Mouse (Mus musculus) forebrain, embryonic 12.5 days (tissue): ENCODE measurements around the gene Olfr417. TPM values are rescaled to one million over a fixed set of nuclear protein-coding genes. Genes with fewer than 3 reads are reported as not detected.
"Not testable (repeated sequence)": the region's sequence is repeated elsewhere in the genome, so short reads cannot be mapped to it uniquely, and the experiment has no call there.

Source experiments
- ATAC-seq: fragments of 200-750 bp; cut with Nextera tagmentation; 2 replicates; pipeline ENCODE4 v1.8.0; 2017; ENCODE audit warnings: moderate TSS enrichment; ENCODE audit not compliant: low FRiP score
- H3K27ac ChIP-seq: fragments of 300-500 bp; sonication (generic); 2 replicates; pipeline ENCODE4 v1.5.1; 2016; ENCODE audit warnings: mild to moderate bottlenecking
- H3K27me3 ChIP-seq: fragments of 300-500 bp; sonication (generic); 2 replicates; pipeline ENCODE4 v1.6.1; 2016; ENCODE audit warnings: mild to moderate bottlenecking
- H3K36me3 ChIP-seq: fragments of 300-500 bp; sonication (generic); replicated peaks from 2 replicates; pipeline ENCODE4 v1.6.1; 2016; ENCODE audit warnings: mild to moderate bottlenecking
- H3K4me1 ChIP-seq: fragments of 300-500 bp; sonication (generic); 2 replicates; pipeline ENCODE4 v1.6.1; 2016
- H3K4me2 ChIP-seq: fragments of 300-500 bp; sonication (generic); 2 replicates; pipeline ENCODE4 v1.6.1; 2016; ENCODE audit warnings: mild to moderate bottlenecking, moderate library complexity
- H3K4me3 ChIP-seq: fragments of 300-500 bp; sonication (generic); replicated peaks from 2 replicates; pipeline ENCODE4 v1.5.1; 2016; ENCODE audit warnings: mild to moderate bottlenecking
- H3K9ac ChIP-seq: fragments of 300-500 bp; sonication (generic); 2 replicates; pipeline ENCODE4 v1.6.1; 2016; ENCODE audit warnings: mild to moderate bottlenecking
- H3K9me3 ChIP-seq: fragments of 300-500 bp; sonication (generic); 2 replicates; pipeline ENCODE4 v1.6.1; 2016
- WGBS: fragments of 180-500 bp; shearing (Covaris S2); methylation state at CpG from one replicate; pipeline ENCODE4 v1.1.7; 2016; 5-methylcytosine and 5-hydroxymethylcytosine counted together
- polyA plus RNA-seq: library from polyadenylated mRNA; unstranded; fragments of >200 nt; fragmentation: Nextera tagmentation; extraction: Ambion mirVana; gene quantifications from 2 replicates; pipeline ENCODE4 v1.2.1, GENCODE M21; 2016

Gene Olfr417
- not detected in 2 replicates for polyA plus RNA-seq

DNA sequence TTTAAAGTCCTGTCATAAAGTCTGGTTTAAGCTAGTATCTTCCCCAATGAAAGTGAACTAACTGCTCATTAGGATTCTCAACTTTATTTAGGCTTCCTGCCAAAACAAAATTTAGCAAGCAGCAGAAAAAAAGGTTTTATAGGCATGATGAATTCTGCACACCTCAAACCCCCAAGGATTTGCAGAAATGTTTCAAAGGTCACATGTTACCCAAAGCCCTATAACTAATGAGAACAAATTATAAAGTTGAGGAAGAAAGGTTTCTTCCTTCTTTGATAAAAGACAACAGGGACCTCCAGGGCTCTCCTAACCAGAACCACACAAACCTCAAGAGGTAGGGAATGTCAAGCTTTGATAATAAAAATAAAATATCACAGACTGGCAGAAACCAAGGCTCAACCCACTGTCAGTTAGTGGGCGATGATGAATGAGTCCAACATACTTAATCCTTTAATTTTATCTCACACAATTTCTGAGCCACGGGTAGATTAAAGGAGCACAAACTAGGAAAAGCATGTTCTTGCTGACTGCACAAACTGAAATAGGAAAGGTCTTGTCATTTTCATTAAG is at the start of gene Olfr417:
Gene Olfr417 (plus strand): TSS at position 241 of the 570 bp plus-strand sequence.
- no peak for ATAC-seq
- no peaks in the 10 kb centered on the region for H3K4me1 ChIP-seq
- H3K27me3 ChIP-seq, result no peaks in the 10 kb centered on the region
- no peak within 1 kb of the TSS for H3K4me3 ChIP-seq
- H3K9me3 ChIP-seq, result no peaks in the 10 kb centered on the region
- no peak within 1 kb of the TSS for H3K27ac ChIP-seq
- WGBS, result 70% methylated on average over 2 of the region's 2 CpGs
- no peak within 1 kb of the TSS for H3K4me2 ChIP-seq
- H3K36me3 ChIP-seq, result no peaks in the 10 kb centered on the region
- H3K9ac ChIP-seq, result no peak within 1 kb of the TSS

DNA sequence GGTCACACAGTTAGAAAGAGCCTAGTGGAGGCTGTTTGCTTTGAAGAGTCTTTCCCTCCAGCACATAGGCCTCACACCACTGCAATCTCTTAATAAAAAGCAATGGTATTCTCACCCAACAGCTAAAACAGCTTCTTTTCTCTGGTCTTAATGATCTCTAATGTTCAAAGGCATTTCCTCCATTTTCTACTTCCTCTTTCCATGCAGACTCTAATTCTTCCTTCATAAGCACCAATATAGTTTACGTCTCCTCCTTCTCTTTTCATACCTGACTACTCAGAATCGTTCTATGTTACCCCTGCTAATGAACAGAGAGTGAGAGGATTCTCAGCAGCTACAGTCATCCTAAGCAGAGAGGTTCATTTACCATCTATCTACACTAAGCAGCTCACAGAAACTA is 47.6 kb upstream of the Olfr417 start:
- no peak overlapping the region for H3K4me2 ChIP-seq
- H3K4me3 ChIP-seq, result no peak overlapping the region
- H3K9ac ChIP-seq, result no peak overlapping the region
- H3K27ac ChIP-seq, result no peak overlapping the region
- no peaks in the 10 kb centered on the region for H3K4me1 ChIP-seq
- H3K27me3 ChIP-seq, result no peaks in the 10 kb centered on the region
- WGBS, result 91% methylated on average over 2 of the region's 2 CpGs
- no peaks in the 10 kb centered on the region for H3K9me3 ChIP-seq
- H3K36me3 ChIP-seq, result no peaks in the 10 kb centered on the region
- ATAC-seq, result no peak

DNA sequence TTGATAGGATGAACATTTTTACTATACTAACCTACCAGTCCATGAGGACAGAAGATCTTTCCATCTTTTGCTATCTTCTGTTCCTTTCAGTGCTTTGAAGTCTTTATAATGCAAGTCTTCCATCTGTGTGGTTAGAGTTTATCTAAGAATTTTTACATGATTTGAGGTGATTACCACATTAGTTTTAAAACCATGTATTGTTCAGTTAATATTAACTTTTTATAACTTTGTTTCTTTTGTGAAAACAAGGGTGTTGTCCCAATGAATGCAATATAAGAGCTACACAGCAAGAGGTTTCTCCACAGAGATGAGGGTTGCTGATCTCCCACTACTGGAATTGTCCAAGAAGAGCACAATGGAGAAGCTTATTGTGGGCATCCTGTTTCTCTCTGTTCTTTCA is 34.7 kb upstream of the Olfr417 start, which contains the start of gene Mptx1:
Gene Mptx1 (plus strand): TSS at position 301 of the 400 bp plus-strand sequence.
- Histone ChIP-seq H3K4me2 (no peak within 1 kb of the TSS), H3K4me3 (no peak within 1 kb of the TSS), H3K9ac (no peak within 1 kb of the TSS), H3K27ac (no peak within 1 kb of the TSS), H3K36me3 (no peaks in the 10 kb centered on the region), H3K4me1 (no peaks in the 10 kb centered on the region), H3K9me3 (no peaks in the 10 kb centered on the region), H3K27me3 (no peaks in the 10 kb centered on the region)
- no peak for ATAC-seq

DNA sequence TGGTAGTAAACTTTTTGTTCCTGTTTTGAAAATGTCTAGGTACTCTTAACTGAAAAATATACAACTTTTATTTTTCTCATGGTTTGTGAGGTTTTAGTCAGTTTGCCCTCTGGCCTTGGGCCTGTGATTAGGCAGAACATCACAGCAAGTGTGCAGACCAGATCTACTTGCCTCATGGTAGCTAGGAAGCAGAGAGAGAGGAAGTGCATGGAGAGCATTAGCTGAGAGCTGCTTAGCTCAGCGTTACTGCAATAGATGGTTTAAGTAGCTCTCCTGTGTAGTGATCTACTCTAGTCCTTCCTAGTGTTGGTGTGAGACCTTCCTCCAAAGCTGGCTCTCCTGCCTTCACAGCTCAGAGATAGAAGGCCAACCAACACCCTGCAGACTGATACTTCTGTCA is 11.3 kb upstream of the Olfr417 start:
- not testable (repeated sequence) for H3K4me2 ChIP-seq, H3K27me3 ChIP-seq, ATAC-seq, H3K4me3 ChIP-seq, H3K36me3 ChIP-seq, H3K27ac ChIP-seq, H3K4me1 ChIP-seq, H3K9me3 ChIP-seq, H3K9ac ChIP-seq
- 52% methylated on average over 1 of the region's 1 CpGs for WGBS

DNA sequence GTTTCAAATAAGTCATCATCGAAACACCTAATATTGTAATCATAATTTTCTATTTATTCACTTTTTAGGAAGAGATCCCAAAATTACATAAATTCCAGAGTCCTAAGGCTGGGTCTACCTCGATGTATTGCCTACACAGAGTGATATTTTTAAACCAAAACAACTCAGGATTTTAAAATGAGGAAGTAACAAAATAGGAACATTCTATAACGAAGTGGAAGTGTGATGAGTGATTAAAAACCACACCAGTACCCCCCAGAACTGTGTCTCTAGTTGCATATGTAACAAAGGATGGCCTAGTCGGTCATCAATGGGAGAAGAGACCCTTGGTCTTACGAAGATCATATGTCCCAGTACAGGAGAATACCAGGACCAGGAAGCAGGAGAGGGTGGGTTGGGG is 10.3 kb upstream of the Olfr417 start:
- Histone ChIP-seq H3K4me3 (no peak overlapping the region), H3K4me2 (no peak overlapping the region), H3K27ac (no peak overlapping the region), H3K9ac (no peak overlapping the region), H3K9me3 (no peaks in the 10 kb centered on the region), H3K4me1 (no peaks in the 10 kb centered on the region), H3K36me3 (no peaks in the 10 kb centered on the region), H3K27me3 (no peaks in the 10 kb centered on the region)
- no peak for ATAC-seq
- 73% methylated on average over 5 of the region's 5 CpGs for WGBS

DNA sequence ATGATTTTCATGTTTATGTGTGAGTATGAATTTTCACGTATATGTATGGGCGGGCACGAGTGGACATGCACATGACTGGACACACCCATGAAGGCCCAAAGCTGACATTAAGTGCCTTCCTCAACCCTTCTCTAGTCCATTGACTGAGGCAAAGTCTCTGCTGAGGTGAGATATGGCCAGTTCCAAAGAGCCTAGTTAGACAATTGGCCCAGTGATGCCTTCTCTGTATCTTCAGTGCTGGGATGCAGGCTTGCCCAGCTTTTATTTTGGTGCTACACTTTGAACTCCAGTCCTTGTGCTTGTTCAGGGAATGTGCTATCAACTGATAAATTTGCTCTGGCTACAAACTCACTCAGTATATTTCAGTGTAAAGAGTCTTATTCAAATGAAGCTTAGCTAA is 8.9 kb downstream of the Olfr417 start:
- H3K36me3 ChIP-seq, result no peaks in the 10 kb centered on the region

DNA sequence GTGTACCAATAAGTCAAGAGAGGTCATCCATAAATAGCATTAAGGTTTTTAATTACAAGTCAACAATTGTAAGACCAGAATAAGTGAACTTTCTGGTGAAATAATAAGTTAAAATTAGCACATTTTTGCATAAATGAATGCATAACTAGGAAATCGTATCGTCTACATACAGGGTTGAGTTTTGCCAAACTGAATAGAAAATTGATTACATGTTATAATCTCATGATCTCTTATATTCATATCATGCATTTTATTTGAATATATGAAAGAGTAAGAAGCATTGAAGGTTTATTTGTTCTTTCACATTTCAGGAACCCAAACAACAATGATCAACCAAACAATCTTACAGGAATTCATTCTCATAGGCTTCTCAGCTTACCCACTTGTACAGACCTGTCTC is 25.8 kb downstream of the Olfr417 start, which contains the start of gene Olfr248:
Gene Olfr248 (plus strand): TSS at position 301 of the 400 bp plus-strand sequence.
- Histone ChIP-seq H3K27ac (no peak within 1 kb of the TSS), H3K9me3 (no peaks in the 10 kb centered on the region), H3K9ac (no peak within 1 kb of the TSS), H3K27me3 (no peaks in the 10 kb centered on the region), H3K4me1 (no peaks in the 10 kb centered on the region), H3K4me3 (no peak within 1 kb of the TSS), H3K36me3 (no peaks in the 10 kb centered on the region), H3K4me2 (no peak within 1 kb of the TSS)
- ATAC-seq, result no peak
- WGBS, result 95% methylated on average over 2 of the region's 2 CpGs

More for the DNA sequence above, 8.9 kb downstream of the Olfr417 start:
- Histone ChIP-seq H3K4me3 (no peak overlapping the region), H3K4me2 (no peak overlapping the region), H3K9ac (no peak overlapping the region), H3K9me3 (no peaks in the 10 kb centered on the region), H3K4me1 (no peaks in the 10 kb centered on the region), H3K27me3 (no peaks in the 10 kb centered on the region), H3K27ac (no peak overlapping the region)
- 93% methylated on average over 3 of the region's 3 CpGs for WGBS
- no peak for ATAC-seq

DNA sequence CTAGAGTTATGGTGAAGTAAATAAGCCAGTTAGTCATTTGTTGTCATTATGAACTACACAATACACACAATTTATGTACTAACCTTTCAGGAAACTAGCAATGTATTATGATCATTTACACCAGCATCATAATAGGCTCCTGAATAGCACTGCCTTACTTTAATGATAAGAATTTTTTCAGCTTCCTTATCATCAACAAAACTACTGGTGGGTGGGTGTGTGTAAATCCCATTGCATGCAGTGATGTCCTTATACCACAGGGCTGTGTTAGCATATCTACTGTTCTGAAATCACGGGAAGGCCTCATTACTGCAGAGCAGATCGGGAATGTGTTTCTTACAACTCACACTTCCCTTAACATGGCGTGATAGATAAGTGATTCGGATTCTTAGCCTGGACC is 58.0 kb downstream of the Olfr417 start:
- Histone ChIP-seq H3K36me3 (no peaks in the 10 kb centered on the region), H3K4me1 (no peaks in the 10 kb centered on the region), H3K9me3 (no peaks in the 10 kb centered on the region), H3K4me3 (no peak overlapping the region), H3K27ac (no peak overlapping the region), H3K27me3 (no peaks in the 10 kb centered on the region), H3K9ac (no peak overlapping the region), H3K4me2 (no peak overlapping the region)
- WGBS, result 85% methylated on average over 4 of the region's 4 CpGs
- no peak for ATAC-seq

DNA sequence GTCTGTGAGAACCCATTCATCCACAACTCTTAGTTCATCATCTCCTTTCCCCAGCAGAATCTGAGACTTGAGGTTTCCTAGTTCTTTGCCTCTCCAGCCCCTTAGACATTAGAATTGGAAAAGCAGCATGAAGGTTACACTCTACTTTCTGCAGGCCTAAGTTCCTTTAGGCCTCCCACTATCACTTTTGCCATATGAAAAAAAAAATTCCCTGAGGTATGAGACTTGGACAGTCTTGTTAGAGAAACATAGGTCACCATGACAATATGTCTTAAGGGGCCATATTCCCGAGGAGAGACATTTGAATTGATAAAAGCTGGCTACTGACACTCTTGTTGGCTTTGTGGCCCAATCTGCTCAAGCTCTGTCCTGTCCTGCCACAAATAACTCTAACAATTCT is 58.8 kb downstream of the Olfr417 start, which contains the start of gene Olfr414:
Gene Olfr414 (plus strand): TSS at position 301 of the 400 bp plus-strand sequence.
- H3K4me2 ChIP-seq, result no peak within 1 kb of the TSS
- WGBS, result 61% methylated on average over 1 of the region's 1 CpGs
- H3K9me3 ChIP-seq, result no peaks in the 10 kb centered on the region
- no peaks in the 10 kb centered on the region for H3K4me1 ChIP-seq
- no peaks in the 10 kb centered on the region for H3K27me3 ChIP-seq
- no peak within 1 kb of the TSS for H3K27ac ChIP-seq
- H3K4me3 ChIP-seq, result no peak within 1 kb of the TSS
- H3K36me3 ChIP-seq, result no peaks in the 10 kb centered on the region
- H3K9ac ChIP-seq, result no peak within 1 kb of the TSS
- no peak for ATAC-seq

Other genes with a start within 250 kb of the Olfr417 start
- gene Olfr231, start 244.0 kb upstream of the Olfr417 start, polyA plus RNA-seq, result 0.95 and 0.99 TPM in 2 replicates
- gene Olfr424, start 233.6 kb upstream of the Olfr417 start, polyA plus RNA-seq, result 0.12 TPM in 1 of 2 replicates, not detected in the other
- not detected in 2 replicates for gene Olfr420, start 209.5 kb upstream of the Olfr417 start, polyA plus RNA-seq
- gene Spta1, start 192.3 kb upstream of the Olfr417 start, polyA plus RNA-seq, result 0.88 and 1.1 TPM in 2 replicates
- gene Olfr419, start 113.1 kb upstream of the Olfr417 start, polyA plus RNA-seq, result not detected in 2 replicates
- not detected in 2 replicates for gene Mptx1, start 34.6 kb upstream of the Olfr417 start, polyA plus RNA-seq
- not detected in 2 replicates for gene Olfr248, start 25.9 kb downstream of the Olfr417 start, polyA plus RNA-seq
- gene Olfr414, start 58.9 kb downstream of the Olfr417 start, polyA plus RNA-seq, result not detected in 2 replicates
- 0.06 TPM in 1 of 2 replicates, not detected in the other for gene Olfr220, start 77.0 kb downstream of the Olfr417 start, polyA plus RNA-seq
- gene Fmn2, start 136.7 kb downstream of the Olfr417 start, polyA plus RNA-seq, result 7.1 and 8.6 TPM in 2 replicates